Mouse (Mus musculus) embryonic stem cell, embryonic (primary cell): Measurements from ENCODE around the gene Foxred1.

Experiments used
- CTCF ChIA-PET, 4 experiments: fragments of 300-600 bp in 2 of 4; fragments of 350-600 bp in 2 of 4; sonication (Branson Sonifier 250); formaldehyde crosslinking; loops; one replicate each; lab custom pipeline; 2022; ENCODE audit warnings: inconsistent platforms in 2 of 4; lab: Charles Lee
- POLR2A ChIA-PET, 4 experiments: fragments of 300-600 bp in 2 of 4; fragments of 350-600 bp in 2 of 4; sonication (Branson Sonifier 250); formaldehyde crosslinking; loops; one replicate each; lab custom pipeline; 2022; ENCODE audit warnings: antibody characterized with exemption in 4 of 4, inconsistent platforms in 1 of 4; lab: Charles Lee

Foxred1 gene

GRCm38 (mm10) chr9:35170071-35170470 is 40.8 kb downstream of the Foxred1 start:
- POLR2A ChIA-PET: interaction anchor here in 2 of 4 experiments (1.1 to 1.6 kb wide), 5 partner anchors 20 to 36 kb away, joined by 3 to 8 read pairs (median 4); partner anchors contain the start of genes Srpr (in 1 of the 2) and Tirap (in 1 of the 2)
- CTCF ChIA-PET: interaction anchor here in 1 of 4 experiments (1.6 kb wide), 1 partner anchor 30 kb away, joined by 4 read pairs; the partner anchor contains the start of genes Srpr and Tirap

- ChIA-PET POLR2A (interaction anchor here in 3 of 4 experiments (0.8 to 2.1 kb wide), 10 partner anchors 8 to 392 kb away, joined by 3 to 9 read pairs (median 3); partner anchors contain the start of genes Foxred1 (in 2 of the 3), Srpr (in 2 of the 3) and Tirap (in 2 of the 3)), CTCF (interaction anchor here in 3 of 4 experiments (0.6 to 1.6 kb wide), 22 partner anchors 11 to 1357 kb away, joined by 3 to 7 read pairs (median 4); partner anchors contain the start of genes Srpr (in 1 of the 3) and Tirap (in 1 of the 3))
These were observed 43.8 kb downstream of the Foxred1 start for GRCm38 (mm10) chr9:35166798-35167635.

- ChIA-PET POLR2A (interaction anchor here (0.6 to 2.1 kb wide), 12 partner anchors 9 to 393 kb away, joined by 3 to 9 read pairs (median 4); partner anchors contain the start of genes Foxred1 (in 2 of the 4), Srpr (in 1 of the 4) and Tirap (in 1 of the 4)), CTCF (interaction anchor here (0.5 to 1.6 kb wide), 39 partner anchors 10 to 1357 kb away, joined by 3 to 7 read pairs (median 3); partner anchors contain the start of genes Srpr (in 2 of the 4) and Tirap (in 2 of the 4))
These were observed 44.6 kb downstream of the Foxred1 start for GRCm38 (mm10) chr9:35166144-35166797.

- POLR2A ChIA-PET: interaction anchor here in 1 of 4 experiments (1.0 to 2.1 kb wide), 2 partner anchors 16 to 17 kb away, joined by 3 to 9 read pairs; no protein-coding TSS in a partner anchor
- CTCF ChIA-PET: no interaction called here
These were observed 46.5 kb downstream of the Foxred1 start for GRCm38 (mm10) chr9:35164142-35164874.

- POLR2A ChIA-PET: interaction anchor here in 1 of 4 experiments (1.0 kb wide), 1 partner anchor 15 kb away, joined by 3 read pairs; no protein-coding TSS in a partner anchor
These were observed 47.7 kb downstream of the Foxred1 start for GRCm38 (mm10) chr9:35163011-35163690.

GRCm38 (mm10) chr9:35161721-35162120 is 49.1 kb downstream of the Foxred1 start:
- ChIA-PET CTCF (interaction anchor here in 1 of 4 experiments (1.5 kb wide), 1 partner anchor 38 kb away, joined by 4 read pairs; the partner anchor contains the start of genes Srpr and Tirap), POLR2A (interaction anchor here in 1 of 4 experiments (0.9 kb wide), 1 partner anchor 11 kb away, joined by 3 read pairs; no protein-coding TSS in a partner anchor)

More at GRCm38 (mm10) chr9:35163011-35163690, 47.7 kb downstream of the Foxred1 start:
- CTCF ChIA-PET: interaction anchor here in 1 of 4 experiments (1.5 kb wide), 1 partner anchor 37 kb away, joined by 4 read pairs; the partner anchor contains the start of genes Srpr and Tirap

GRCm38 (mm10) chr9:35160662-35161061 is 50.2 kb downstream of the Foxred1 start:
- ChIA-PET CTCF (no interaction called here), POLR2A (interaction anchor here in 2 of 4 experiments (1.3 to 3.3 kb wide), 2 partner anchors 14 to 15 kb away, joined by 4 to 22 read pairs; no protein-coding TSS in a partner anchor)

- ChIA-PET CTCF (no interaction called here), POLR2A (interaction anchor here in 2 of 4 experiments (0.7 to 3.5 kb wide), 6 partner anchors 10 to 168 kb away, joined by 3 to 32 read pairs (median 5); no protein-coding TSS in a partner anchor)
These were observed 52.4 kb downstream of the Foxred1 start for GRCm38 (mm10) chr9:35158477-35158876.

GRCm38 (mm10) chr9:35156862-35157261 is 54.0 kb downstream of the Foxred1 start:
- CTCF ChIA-PET: interaction anchor here in 2 of 4 experiments (0.9 to 1.0 kb wide), 2 partner anchors 10 to 43 kb away, joined by 3 read pairs; no protein-coding TSS in a partner anchor

GRCm38 (mm10) chr9:35156002-35156710 is 54.7 kb downstream of the Foxred1 start:
- ChIA-PET CTCF (interaction anchor here in 1 of 4 experiments (1.0 kb wide), 1 partner anchor 10 kb away, joined by 3 read pairs; no protein-coding TSS in a partner anchor), POLR2A (interaction anchor here (0.5 to 3.5 kb wide), 12 partner anchors 7 to 112 kb away, joined by 3 to 32 read pairs (median 4); no protein-coding TSS in a partner anchor)

More at GRCm38 (mm10) chr9:35156862-35157261, 54.0 kb downstream of the Foxred1 start:
- POLR2A ChIA-PET: interaction anchor here in 3 of 4 experiments (0.5 to 3.5 kb wide), 13 partner anchors 8 to 113 kb away, joined by 3 to 32 read pairs (median 4); no protein-coding TSS in a partner anchor
